Mouse (Mus musculus) Muller cell, postnatal 12 days (primary cell): ENCODE measurements around the gene Sf3a3.
"Not testable (repeated sequence)": the region's sequence is repeated elsewhere in the genome, so short reads cannot be mapped to it uniquely, and the experiment has no call there.

ENCODE experiments used
- DNase-seq: peaks from one replicate; pipeline ENCODE4 v3.0.0-alpha.2; 2015; ENCODE audit errors: inconsistent ontology term

The Sf3a3 gene

GRCm38 (mm10) chr4:124699791-124700190 is 14.8 kb upstream of the Sf3a3 start:
- no peak for DNase-seq

- peak; percentile 72 for DNase-seq
Observed at GRCm38 (mm10) chr4:124700248-124700971, 14.2 kb upstream of the Sf3a3 start, which contains the start of gene Fhl3. Gene Fhl3, plus strand, starts transcription at chr4:124700701.

GRCm38 (mm10) chr4:124701052-124701845 is 13.3 kb upstream of the Sf3a3 start:
- peak; percentile 41 for DNase-seq

GRCm38 (mm10) chr4:124701916-124702315 is 12.7 kb upstream of the Sf3a3 start:
- DNase-seq: no peak

- DNase-seq: peak; percentile 38
Observed at GRCm38 (mm10) chr4:124703406-124703805, 11.2 kb upstream of the Sf3a3 start.

- peak; percentile 68 for DNase-seq
Observed at GRCm38 (mm10) chr4:124703881-124704796, 10.4 kb upstream of the Sf3a3 start.

- DNase-seq: peak; percentile 41
Observed at GRCm38 (mm10) chr4:124704797-124705474, 9.6 kb upstream of the Sf3a3 start.

GRCm38 (mm10) chr4:124705661-124706269 is 8.8 kb upstream of the Sf3a3 start:
- DNase-seq: no peak

- DNase-seq: not testable (repeated sequence)
Observed at GRCm38 (mm10) chr4:124707381-124708199, 7.0 kb upstream of the Sf3a3 start.

GRCm38 (mm10) chr4:124708200-124708517 is 6.4 kb upstream of the Sf3a3 start:
- DNase-seq: not testable (repeated sequence)

GRCm38 (mm10) chr4:124708518-124709477 is 5.8 kb upstream of the Sf3a3 start:
- peak; percentile 96 for DNase-seq

GRCm38 (mm10) chr4:124709961-124710446 is 4.6 kb upstream of the Sf3a3 start:
- no peak for DNase-seq

- no peak for DNase-seq
Observed at GRCm38 (mm10) chr4:124710776-124711291, 3.7 kb upstream of the Sf3a3 start.

GRCm38 (mm10) chr4:124712618-124713017 is 2.0 kb upstream of the Sf3a3 start:
- no peak for DNase-seq

GRCm38 (mm10) chr4:124713850-124714249 is 726 bp upstream of the Sf3a3 start:
- DNase-seq: not testable (repeated sequence)

GRCm38 (mm10) chr4:124719101-124719500 is 4.5 kb downstream of the Sf3a3 start:
- DNase-seq: no peak

GRCm38 (mm10) chr4:124726121-124726520 is 11.5 kb downstream of the Sf3a3 start:
- DNase-seq: no peak

GRCm38 (mm10) chr4:124736952-124737351 is 22.4 kb downstream of the Sf3a3 start:
- DNase-seq: no peak
